Mouse (Mus musculus) stomach, postnatal 0 days (tissue): Measurements from ENCODE around the gene Atpaf1. TPM values are rescaled to one million over a fixed set of nuclear protein-coding genes. Genes with fewer than 3 reads are reported as not detected.

Experiments used
- ATAC-seq: fragments of 200-750 bp; cut with Nextera tagmentation; 2 replicates; pipeline ENCODE4 v1.8.0; 2017; ENCODE audit not compliant: low FRiP score, low TSS enrichment
- DNase-seq: peaks from one replicate; pipeline ENCODE4 v3.0.0-alpha.2; 2016; ENCODE audit warnings: low spot score
- H3K27ac ChIP-seq: fragments of 300-500 bp; sonication (generic); replicated peaks from 2 replicates; pipeline ENCODE4 v1.5.1; 2014; ENCODE audit warnings: mild to moderate bottlenecking, control low read depth
- H3K27me3 ChIP-seq: fragments of 300-500 bp; sonication (generic); 2 replicates; pipeline ENCODE4 v1.6.1; 2014; ENCODE audit warnings: low read length; ENCODE audit not compliant: control insufficient read depth, insufficient read depth
- H3K36me3 ChIP-seq: fragments of 300-500 bp; sonication (generic); 2 replicates; pipeline ENCODE4 v1.6.1; 2014; ENCODE audit warnings: low read length, mixed read lengths; ENCODE audit not compliant: control insufficient read depth, insufficient read depth
- H3K4me1 ChIP-seq: fragments of 300-500 bp; sonication (generic); replicated peaks from 2 replicates; pipeline ENCODE4 v1.6.1; 2014; ENCODE audit warnings: antibody characterized with exemption; ENCODE audit not compliant: control insufficient read depth, insufficient read depth
- H3K4me2 ChIP-seq: fragments of 300-500 bp; sonication (generic); replicated peaks from 2 replicates; pipeline ENCODE4 v1.6.1; 2014; ENCODE audit warnings: low read depth, mild to moderate bottlenecking, control low read depth, moderate library complexity
- H3K4me3 ChIP-seq: fragments of 300-500 bp; sonication (generic); 2 replicates; pipeline ENCODE4 v1.5.1; 2014; ENCODE audit warnings: low read depth, low read length, control low read depth
- H3K9ac ChIP-seq: fragments of 300-500 bp; sonication (generic); 2 replicates; pipeline ENCODE4 v1.6.1; 2014; ENCODE audit warnings: mild to moderate bottlenecking, low read length, control low read depth, mixed read lengths
- H3K9me3 ChIP-seq: fragments of 300-500 bp; sonication (generic); 2 replicates; pipeline ENCODE4 v1.6.1; 2016; ENCODE audit warnings: low read length; ENCODE audit not compliant: control insufficient read depth
- CTCF ChIP-seq: IDR thresholded peaks from 2 replicates; pipeline ENCODE4 v1.5.1; 2016; ENCODE audit warnings: antibody characterized with exemption, low read depth, mild to moderate bottlenecking, moderate library complexity
- EP300 ChIP-seq: optimal IDR thresholded peaks from 2 replicates; pipeline ENCODE3; 2016; ENCODE audit warnings: antibody characterized with exemption
- WGBS: fragments of 180-500 bp; shearing (Covaris S2); extraction: QIAGEN DNeasy Blood & Tissue Kit; methylation state at CpG from one replicate; pipeline ENCODE4 v1.1.7; 2014; 5-methylcytosine and 5-hydroxymethylcytosine counted together
- polyA plus RNA-seq: library from polyadenylated mRNA; unstranded; fragments of >200 nt; fragmentation: Nextera tagmentation; extraction: Ambion mirVana; gene quantifications from 2 replicates; pipeline ENCODE4 v1.2.1, GENCODE M21; 2015

The Atpaf1 gene
- polyA plus RNA-seq, 1 experiment from 2014 or later = 30.6 TPM

- ATAC-seq = no peak
- Histone ChIP-seq H3K4me3 (no peak overlapping the region), H3K4me1 (no peaks in the 10 kb centered on the region), H3K27ac (no peak overlapping the region), H3K4me2 (no peak overlapping the region), H3K9ac (no peak overlapping the region), H3K27me3 (no peaks in the 10 kb centered on the region), H3K9me3 (no peaks in the 10 kb centered on the region), H3K36me3 (no peaks in the 10 kb centered on the region; the same call in 1 of the 2 replicates)
- no peak for DNase-seq
- WGBS = 21% methylated on average over 2 of the region's 2 CpGs
- TF ChIP-seq EP300 (no peak), CTCF (no peak)
These were observed 66.0 kb downstream of the Atpaf1 start for GRCm38 (mm10) chr4:115850631-115851030.

- Histone ChIP-seq H3K27ac (no peak overlapping the region), H3K9me3 (no peaks in the 10 kb centered on the region), H3K36me3 (no peaks in the 10 kb centered on the region; the same call in 1 of the 2 replicates), H3K4me2 (no peak overlapping the region), H3K9ac (no peak overlapping the region), H3K27me3 (no peaks in the 10 kb centered on the region), H3K4me3 (no peak overlapping the region), H3K4me1 (no peaks in the 10 kb centered on the region)
- ATAC-seq = no peak
- DNase-seq = no peak
- WGBS = 81% methylated on average over 6 of the region's 6 CpGs
- TF ChIP-seq EP300 (no peak), CTCF (no peak)
These were observed 67.0 kb downstream of the Atpaf1 start for GRCm38 (mm10) chr4:115851569-115851968.

- no peak for ATAC-seq
- Histone ChIP-seq H3K27ac (no peak overlapping the region), H3K36me3 (peaks cover 12% of the 10 kb centered on the region; the same call in 1 of the 2 replicates), H3K9me3 (no peaks in the 10 kb centered on the region), H3K27me3 (no peaks in the 10 kb centered on the region), H3K4me3 (no peak overlapping the region), H3K4me1 (no peaks in the 10 kb centered on the region), H3K4me2 (no peak overlapping the region), H3K9ac (no peak overlapping the region)
- TF ChIP-seq CTCF (no peak), EP300 (no peak)
- WGBS = 64% methylated on average over 6 of the region's 6 CpGs
- DNase-seq = no peak
These were observed 70.5 kb downstream of the Atpaf1 start for GRCm38 (mm10) chr4:115855100-115855499.

- Histone ChIP-seq H3K9ac (no peak overlapping the region), H3K4me2 (no peak overlapping the region), H3K9me3 (no peaks in the 10 kb centered on the region), H3K27me3 (no peaks in the 10 kb centered on the region), H3K4me3 (no peak overlapping the region), H3K4me1 (no peaks in the 10 kb centered on the region), H3K27ac (no peak overlapping the region), H3K36me3 (peaks cover 12% of the 10 kb centered on the region; the same call in 1 of the 2 replicates)
- 60% methylated on average over 4 of the region's 4 CpGs for WGBS
- ATAC-seq = no peak
- no peak for DNase-seq
- no peak for TF ChIP-seq CTCF
- TF ChIP-seq EP300 = no peak
These were observed 71.0 kb downstream of the Atpaf1 start for GRCm38 (mm10) chr4:115855609-115856008.

- no peaks in the 10 kb centered on the region for H3K27me3 ChIP-seq
- H3K9ac ChIP-seq = no peak overlapping the region
- H3K4me2 ChIP-seq = no peak overlapping the region
- ATAC-seq (no peak), DNase-seq (no peak)
- peaks cover 12% of the 10 kb centered on the region; the same call in 1 of the 2 replicates for H3K36me3 ChIP-seq
- H3K27ac ChIP-seq = no peak overlapping the region
- TF ChIP-seq EP300 (no peak), CTCF (no peak)
- 86% methylated on average over 4 of the region's 4 CpGs for WGBS
- no peaks in the 10 kb centered on the region for H3K4me1 ChIP-seq
- no peak overlapping the region for H3K4me3 ChIP-seq
- no peaks in the 10 kb centered on the region for H3K9me3 ChIP-seq
These were observed 71.7 kb downstream of the Atpaf1 start for GRCm38 (mm10) chr4:115856282-115856681.

- H3K4me1 ChIP-seq = no peaks in the 10 kb centered on the region
- H3K4me2 ChIP-seq = no peak overlapping the region
- no peaks in the 10 kb centered on the region for H3K9me3 ChIP-seq
- no peak overlapping the region for H3K4me3 ChIP-seq
- no peak overlapping the region for H3K27ac ChIP-seq
- H3K27me3 ChIP-seq = no peaks in the 10 kb centered on the region
- peaks cover 12% of the 10 kb centered on the region; the same call in 1 of the 2 replicates for H3K36me3 ChIP-seq
- TF ChIP-seq CTCF = no peak
- TF ChIP-seq EP300 = no peak
- ATAC-seq (no peak), DNase-seq (no peak)
- H3K9ac ChIP-seq = no peak overlapping the region
- 78% methylated on average over 9 of the region's 9 CpGs for WGBS
These were observed 72.8 kb downstream of the Atpaf1 start for GRCm38 (mm10) chr4:115857293-115857883.
